Mouse (Mus musculus): ENCODE data around the gene Cacna2d1. TPM values are rescaled to one million over a fixed set of nuclear protein-coding genes. Genes with fewer than 3 reads are reported as not detected.

The Cacna2d1 gene
- polyA plus RNA-seq, 1 experiment from 2014 or later: 20.2 TPM

DNA sequence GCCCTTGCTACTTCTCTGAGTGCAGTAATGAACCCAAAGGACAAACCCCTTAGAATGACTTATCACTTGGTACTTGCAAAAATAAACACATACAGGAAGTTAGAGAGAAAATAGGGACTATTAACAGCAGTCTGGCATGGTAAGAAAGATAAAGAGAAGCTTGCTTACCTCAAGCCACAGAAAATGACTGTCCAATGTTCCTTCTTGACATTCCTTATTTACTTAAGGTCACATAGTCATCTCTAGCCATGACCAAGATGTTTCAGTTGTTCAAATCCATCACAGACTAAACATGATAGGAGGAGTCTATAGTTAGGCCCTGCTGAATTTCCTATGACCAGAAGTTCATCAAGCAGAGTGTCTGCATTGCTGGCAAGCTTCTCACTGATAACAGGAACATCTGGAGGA is 381.5 kb downstream of the Cacna2d1 start:
- Histone ChIP-seq H3K36me3 (ENCODE audit: control insufficient read depth, insufficient read depth, low read length) (no peaks in the 10 kb centered on the region), H3K27me3 (ENCODE audit: control insufficient read depth, insufficient read depth, low read length) (no peaks in the 10 kb centered on the region), H3K4me1 (ENCODE audit: control insufficient read depth, insufficient read depth, low read length) (no peaks in the 10 kb centered on the region), H3K9ac (ENCODE audit: low read length) (no peak overlapping the region), H3K4me3 (ENCODE audit: low read depth, low read length) (no peak overlapping the region), H3K27ac (ENCODE audit: low read depth, low read length) (no peak overlapping the region), H3K4me2 (ENCODE audit: low read depth) (no peak overlapping the region), H3K9me3 (ENCODE audit: control insufficient read depth, low read length) (no peaks in the 10 kb centered on the region)
- ATAC-seq (ENCODE audit: insufficient read depth, low FRiP score, low TSS enrichment): no peak
- no peak for DNase-seq (ENCODE audit: low spot score)

DNA sequence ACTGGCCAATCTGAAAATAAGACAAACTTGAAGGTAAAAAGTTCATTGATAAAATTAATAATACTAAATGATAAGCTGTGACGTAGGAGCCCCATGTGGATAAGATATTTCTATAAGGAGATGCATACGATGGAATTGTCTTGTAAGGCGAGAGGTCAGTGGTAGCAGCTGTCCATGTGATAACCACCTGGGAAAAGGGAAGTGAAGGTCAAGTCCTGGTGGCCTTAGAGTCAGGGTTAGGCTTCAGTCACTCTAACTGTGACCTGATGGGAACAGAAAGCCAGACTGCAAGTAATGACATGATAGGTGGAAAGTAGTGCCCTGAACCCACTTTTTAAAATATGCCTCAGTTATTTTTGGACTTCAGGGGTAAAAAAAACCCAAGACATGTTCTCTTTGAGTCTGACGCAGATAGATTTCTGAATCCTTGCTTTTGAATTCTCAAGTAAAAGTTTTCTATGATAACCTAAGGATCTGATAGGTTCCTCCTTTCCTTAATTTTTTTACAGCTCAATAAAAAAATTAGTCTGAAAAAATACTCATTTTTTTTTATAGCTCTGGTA is 383.3 kb downstream of the Cacna2d1 start:
- WGBS: 76% methylated on average over 4 of the region's 4 CpGs
- H3K9ac ChIP-seq (ENCODE audit: low read length): no peak overlapping the region
- H3K4me1 ChIP-seq (ENCODE audit: control insufficient read depth, insufficient read depth, low read length): no peaks in the 10 kb centered on the region
- no peaks in the 10 kb centered on the region for H3K9me3 ChIP-seq (ENCODE audit: control insufficient read depth, low read length)
- H3K4me3 ChIP-seq (ENCODE audit: low read depth, low read length): no peak overlapping the region
- ATAC-seq (ENCODE audit: insufficient read depth, low FRiP score, low TSS enrichment) (no peak), DNase-seq (ENCODE audit: low spot score) (no peak)
- no peaks in the 10 kb centered on the region for H3K27me3 ChIP-seq (ENCODE audit: control insufficient read depth, insufficient read depth, low read length)
- H3K36me3 ChIP-seq (ENCODE audit: control insufficient read depth, insufficient read depth, low read length): no peaks in the 10 kb centered on the region
- no peak overlapping the region for H3K4me2 ChIP-seq (ENCODE audit: low read depth)
- H3K27ac ChIP-seq (ENCODE audit: low read depth, low read length): no peak overlapping the region

DNA sequence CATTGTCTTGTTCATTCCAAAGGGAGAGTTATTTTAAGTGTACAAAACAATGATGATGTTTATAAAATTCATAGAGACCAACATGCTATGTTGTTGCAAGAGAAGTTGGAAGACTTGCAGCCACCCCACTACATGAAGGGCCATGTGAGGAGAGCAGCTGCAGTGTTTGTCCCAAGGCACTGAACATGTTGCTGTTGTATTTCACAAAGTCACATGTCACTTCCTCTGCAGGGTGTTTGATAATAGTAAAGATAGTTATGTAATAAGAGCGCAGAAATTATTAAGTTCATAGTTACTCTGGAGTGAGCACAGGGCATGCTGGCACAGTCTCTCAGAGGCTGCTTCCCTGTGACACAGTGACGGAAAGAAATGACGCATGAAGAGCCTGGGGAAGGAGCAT is 392.1 kb downstream of the Cacna2d1 start:
- ATAC-seq (ENCODE audit: insufficient read depth, low FRiP score, low TSS enrichment) (no peak), DNase-seq (ENCODE audit: low spot score) (no peak)
- no peaks in the 10 kb centered on the region for H3K4me1 ChIP-seq (ENCODE audit: control insufficient read depth, insufficient read depth, low read length)
- H3K36me3 ChIP-seq (ENCODE audit: control insufficient read depth, insufficient read depth, low read length): no peaks in the 10 kb centered on the region
- no peak overlapping the region for H3K9ac ChIP-seq (ENCODE audit: low read length)
- 91% methylated on average over 3 of the region's 3 CpGs for WGBS
- no peaks in the 10 kb centered on the region for H3K27me3 ChIP-seq (ENCODE audit: control insufficient read depth, insufficient read depth, low read length)
- no peak overlapping the region for H3K27ac ChIP-seq (ENCODE audit: low read depth, low read length)
- no peak overlapping the region for H3K4me3 ChIP-seq (ENCODE audit: low read depth, low read length)
- H3K9me3 ChIP-seq (ENCODE audit: control insufficient read depth, low read length): no peaks in the 10 kb centered on the region
- no peak overlapping the region for H3K4me2 ChIP-seq (ENCODE audit: low read depth)

- Histone ChIP-seq H3K4me2 (ENCODE audit: low read depth) (no peak overlapping the region), H3K27me3 (ENCODE audit: control insufficient read depth, insufficient read depth, low read length) (no peaks in the 10 kb centered on the region), H3K9ac (ENCODE audit: low read length) (no peak overlapping the region), H3K4me3 (ENCODE audit: low read depth, low read length) (no peak overlapping the region), H3K27ac (ENCODE audit: low read depth, low read length) (no peak overlapping the region), H3K36me3 (ENCODE audit: control insufficient read depth, insufficient read depth, low read length) (no peaks in the 10 kb centered on the region), H3K9me3 (ENCODE audit: control insufficient read depth, low read length) (no peaks in the 10 kb centered on the region), H3K4me1 (ENCODE audit: control insufficient read depth, insufficient read depth, low read length) (no peaks in the 10 kb centered on the region)
- ATAC-seq (ENCODE audit: insufficient read depth, low FRiP score, low TSS enrichment): no peak
- DNase-seq (ENCODE audit: low spot score): no peak
These were observed 410.9 kb downstream of the Cacna2d1 start for GRCm38 (mm10) chr5:16345393-16345792.

DNA sequence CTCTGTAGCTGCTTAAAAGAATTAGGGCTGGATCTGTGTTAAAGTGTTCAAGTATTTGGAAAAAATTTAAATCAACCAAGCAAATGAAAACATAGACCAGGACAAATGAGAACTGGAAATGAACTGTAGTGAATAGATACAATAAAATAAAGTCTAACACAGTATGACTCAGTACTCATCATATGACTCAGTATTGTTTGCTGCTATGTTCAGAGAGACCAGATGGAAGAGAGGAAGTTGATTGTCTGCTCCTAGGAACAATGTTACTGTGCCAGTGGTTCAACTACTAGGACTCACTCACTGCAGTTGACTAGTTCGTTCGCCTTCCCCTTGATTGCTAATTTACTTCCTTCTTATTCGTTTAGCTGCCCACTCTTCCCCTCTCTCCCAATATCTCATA is 421.3 kb downstream of the Cacna2d1 start:
- 87% methylated on average over 3 of the region's 3 CpGs for WGBS
- no peaks in the 10 kb centered on the region for H3K36me3 ChIP-seq (ENCODE audit: control insufficient read depth, insufficient read depth, low read length)
- no peaks in the 10 kb centered on the region for H3K27me3 ChIP-seq (ENCODE audit: control insufficient read depth, insufficient read depth, low read length)
- no peak overlapping the region for H3K4me3 ChIP-seq (ENCODE audit: low read depth, low read length)
- no peak for DNase-seq (ENCODE audit: low spot score)
- H3K27ac ChIP-seq (ENCODE audit: low read depth, low read length): no peak overlapping the region
- no peak for ATAC-seq (ENCODE audit: insufficient read depth, low FRiP score, low TSS enrichment)
- no peak overlapping the region for H3K9ac ChIP-seq (ENCODE audit: low read length)
- no peak overlapping the region for H3K4me2 ChIP-seq (ENCODE audit: low read depth)
- no peaks in the 10 kb centered on the region for H3K4me1 ChIP-seq (ENCODE audit: control insufficient read depth, insufficient read depth, low read length)
- no peaks in the 10 kb centered on the region for H3K9me3 ChIP-seq (ENCODE audit: control insufficient read depth, low read length)

DNA sequence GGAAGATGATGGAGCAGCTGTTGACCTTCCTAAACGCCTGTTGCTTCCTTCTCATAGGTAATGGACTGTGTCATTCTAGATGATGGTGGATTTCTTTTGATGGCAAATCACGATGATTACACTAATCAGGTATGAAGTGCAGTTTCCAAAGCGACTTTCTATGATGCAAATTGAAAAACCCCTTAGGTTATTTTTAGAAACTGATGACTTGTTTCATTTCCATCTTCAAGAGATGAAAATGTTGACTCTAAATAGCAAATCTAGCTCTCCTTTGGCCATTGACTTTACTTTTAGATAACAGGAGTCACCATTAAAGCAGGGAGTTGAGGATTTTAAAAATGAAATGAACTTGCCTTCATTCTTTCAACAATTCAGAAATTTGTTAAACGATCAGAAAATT is 423.2 kb downstream of the Cacna2d1 start:
- WGBS: 87% methylated on average over 4 of the region's 4 CpGs
- Histone ChIP-seq H3K9me3 (ENCODE audit: control insufficient read depth, low read length) (no peaks in the 10 kb centered on the region), H3K36me3 (ENCODE audit: control insufficient read depth, insufficient read depth, low read length) (no peaks in the 10 kb centered on the region), H3K4me1 (ENCODE audit: control insufficient read depth, insufficient read depth, low read length) (no peaks in the 10 kb centered on the region), H3K4me3 (ENCODE audit: low read depth, low read length) (no peak overlapping the region), H3K27me3 (ENCODE audit: control insufficient read depth, insufficient read depth, low read length) (no peaks in the 10 kb centered on the region), H3K9ac (ENCODE audit: low read length) (no peak overlapping the region), H3K4me2 (ENCODE audit: low read depth) (no peak overlapping the region), H3K27ac (ENCODE audit: low read depth, low read length) (no peak overlapping the region)
- no peak for DNase-seq (ENCODE audit: low spot score)
- ATAC-seq (ENCODE audit: insufficient read depth, low FRiP score, low TSS enrichment): no peak

DNA sequence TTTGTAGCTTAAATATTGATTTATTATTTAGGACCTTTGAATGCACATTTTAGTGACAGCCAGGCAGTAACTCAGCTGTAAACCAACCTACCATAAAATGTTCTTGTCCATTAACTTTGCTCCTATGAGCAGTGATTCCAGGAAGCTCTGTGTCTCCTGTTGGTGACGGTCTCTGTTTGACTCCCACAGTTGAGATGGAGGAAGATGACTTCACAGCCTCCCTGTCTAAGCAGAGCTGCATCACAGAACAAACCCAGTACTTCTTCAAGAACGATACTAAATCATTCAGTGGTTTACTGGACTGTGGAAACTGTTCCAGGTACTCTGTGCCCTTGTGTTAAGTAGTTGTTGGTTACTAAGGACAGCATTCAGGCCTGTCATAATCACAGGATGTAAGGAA is 427.6 kb downstream of the Cacna2d1 start:
- no peak overlapping the region for H3K27ac ChIP-seq (ENCODE audit: low read depth, low read length)
- ATAC-seq (ENCODE audit: insufficient read depth, low FRiP score, low TSS enrichment) (no peak), DNase-seq (ENCODE audit: low spot score) (no peak)
- no peak overlapping the region for H3K4me2 ChIP-seq (ENCODE audit: low read depth)
- H3K9ac ChIP-seq (ENCODE audit: low read length): no peak overlapping the region
- WGBS: 80% methylated on average over 2 of the region's 2 CpGs
- no peak overlapping the region for H3K4me3 ChIP-seq (ENCODE audit: low read depth, low read length)
- H3K27me3 ChIP-seq (ENCODE audit: control insufficient read depth, insufficient read depth, low read length): no peaks in the 10 kb centered on the region
- no peaks in the 10 kb centered on the region for H3K9me3 ChIP-seq (ENCODE audit: control insufficient read depth, low read length)
- no peaks in the 10 kb centered on the region for H3K36me3 ChIP-seq (ENCODE audit: control insufficient read depth, insufficient read depth, low read length)
- H3K4me1 ChIP-seq (ENCODE audit: control insufficient read depth, insufficient read depth, low read length): no peaks in the 10 kb centered on the region

DNA sequence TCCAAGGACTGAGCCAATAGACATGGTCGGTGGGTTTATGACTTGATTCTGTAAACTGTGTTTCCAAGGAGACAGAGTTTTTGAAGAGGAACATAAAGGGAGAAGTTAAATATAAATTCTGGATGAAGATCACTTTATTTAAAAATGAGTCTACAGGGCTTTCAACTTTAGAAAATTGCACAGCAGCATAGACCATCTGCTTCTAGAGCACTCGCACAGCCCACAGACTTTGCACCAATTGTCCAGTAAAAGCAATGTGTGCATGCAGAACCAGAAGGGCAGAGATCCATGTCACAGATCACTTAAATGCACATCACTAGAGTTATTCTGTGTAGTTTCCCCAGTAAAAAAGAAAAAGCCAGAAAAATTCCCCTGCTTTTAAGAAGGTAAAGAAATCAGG is 428.7 kb downstream of the Cacna2d1 start:
- Histone ChIP-seq H3K36me3 (ENCODE audit: control insufficient read depth, insufficient read depth, low read length) (no peaks in the 10 kb centered on the region), H3K9me3 (ENCODE audit: control insufficient read depth, low read length) (no peaks in the 10 kb centered on the region), H3K27ac (ENCODE audit: low read depth, low read length) (no peak overlapping the region), H3K4me1 (ENCODE audit: control insufficient read depth, insufficient read depth, low read length) (no peaks in the 10 kb centered on the region), H3K9ac (ENCODE audit: low read length) (no peak overlapping the region), H3K27me3 (ENCODE audit: control insufficient read depth, insufficient read depth, low read length) (no peaks in the 10 kb centered on the region), H3K4me3 (ENCODE audit: low read depth, low read length) (no peak overlapping the region), H3K4me2 (ENCODE audit: low read depth) (no peak overlapping the region)
- WGBS: 88% methylated on average over 2 of the region's 2 CpGs
- ATAC-seq (ENCODE audit: insufficient read depth, low FRiP score, low TSS enrichment) (no peak), DNase-seq (ENCODE audit: low spot score) (no peak)

DNA sequence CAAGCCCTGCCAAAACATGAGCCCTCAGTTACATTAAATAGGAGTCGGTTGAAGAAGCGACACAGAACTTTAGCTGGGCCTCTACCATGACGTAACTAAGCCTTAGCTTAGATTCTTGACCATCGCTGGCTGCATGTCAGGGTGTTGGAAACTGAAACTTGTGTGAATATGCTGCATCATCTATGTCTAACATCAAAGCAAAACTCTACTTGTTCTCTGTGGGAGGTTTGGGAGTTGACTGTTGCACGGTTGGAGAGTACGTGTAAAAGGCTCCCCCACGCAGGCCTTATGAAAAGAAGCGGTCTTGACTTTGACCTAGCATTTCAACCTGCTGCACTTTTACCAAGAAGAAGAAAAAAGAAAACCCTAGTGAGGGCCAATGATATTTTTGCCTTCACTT is 436.2 kb downstream of the Cacna2d1 start:
- ATAC-seq (ENCODE audit: insufficient read depth, low FRiP score, low TSS enrichment): no peak
- no peaks in the 10 kb centered on the region for H3K36me3 ChIP-seq (ENCODE audit: control insufficient read depth, insufficient read depth, low read length)
- H3K9ac ChIP-seq (ENCODE audit: low read length): no peak overlapping the region
- H3K4me2 ChIP-seq (ENCODE audit: low read depth): no peak overlapping the region
- no peak overlapping the region for H3K4me3 ChIP-seq (ENCODE audit: low read depth, low read length)
- no peaks in the 10 kb centered on the region for H3K27me3 ChIP-seq (ENCODE audit: control insufficient read depth, insufficient read depth, low read length)
- H3K4me1 ChIP-seq (ENCODE audit: control insufficient read depth, insufficient read depth, low read length): no peaks in the 10 kb centered on the region
- H3K27ac ChIP-seq (ENCODE audit: low read depth, low read length): no peak overlapping the region
- no peaks in the 10 kb centered on the region for H3K9me3 ChIP-seq (ENCODE audit: control insufficient read depth, low read length)
- no peak for DNase-seq (ENCODE audit: low spot score)
- 88% methylated on average over 8 of the region's 8 CpGs for WGBS

Data from neural tube, embryonic 11.5 days (tissue).